Comparison of ENCODE assay signal across 29 mouse cellular contexts in genomic region chr13:48459280-48459679, GRCm38 (mm10). TPM values are rescaled to one million over a fixed set of nuclear protein-coding genes. Genes with fewer than 3 reads are reported as not detected.
"Had no signal": no experiment of that assay in that cellular context is flagged by ENCODE, and none has a peak within 500 bp of the region (broad histone marks: within the 10 kb centered on the region; RNA-seq: fewer than 3 reads in every experiment).

No protein-coding gene starts in this region.

- H3K4me1 ChIP-seq: hindbrain, embryonic 10.5 days; hindbrain, embryonic 12.5 days; limb, embryonic 13.5 days; limb, embryonic 15.5 days; liver, embryonic 12.5 days had no signal

- H3K9me3 ChIP-seq: heart, embryonic 13.5 days; heart, embryonic 15.5 days; hindbrain, embryonic 10.5 days; hindbrain, embryonic 12.5 days; limb, embryonic 13.5 days; limb, embryonic 15.5 days; liver, embryonic 12.5 days had no signal

- H3K4me2 ChIP-seq: heart, embryonic 11.5 days; heart, embryonic 13.5 days; heart, embryonic 15.5 days; hindbrain, embryonic 12.5 days; hindbrain, embryonic 14.5 days; limb, embryonic 13.5 days; limb, embryonic 15.5 days; liver, embryonic 12.5 days had no signal

- ATAC-seq: hindbrain, embryonic 16.5 days; inflammation-experienced regulatory T-cells, adult 6 months; intestine, postnatal 0 days; liver, embryonic 12.5 days had no signal

- H3K27me3 ChIP-seq: heart, embryonic 13.5 days; heart, embryonic 15.5 days; hindbrain, embryonic 12.5 days; limb, embryonic 13.5 days; limb, embryonic 15.5 days; liver, embryonic 12.5 days had no signal

- H3K4me3 ChIP-seq: gastrocnemius, adult 2 months; heart, embryonic 13.5 days; heart, embryonic 15.5 days; hindbrain, embryonic 10.5 days; hindbrain, embryonic 12.5 days; limb, embryonic 13.5 days; limb, embryonic 15.5 days; liver, embryonic 12.5 days had no signal

- H3K9ac ChIP-seq: heart, embryonic 13.5 days; heart, embryonic 15.5 days; hindbrain, embryonic 12.5 days; hindbrain, embryonic 14.5 days; limb, embryonic 13.5 days; limb, embryonic 15.5 days; liver, embryonic 12.5 days; liver, embryonic 14.5 days had no signal

- H3K36me3 ChIP-seq: heart, embryonic 13.5 days; heart, embryonic 15.5 days; hindbrain, embryonic 10.5 days; hindbrain, embryonic 12.5 days; limb, embryonic 13.5 days; limb, embryonic 15.5 days; liver, embryonic 12.5 days had no signal

- DNase-seq: gastrocnemius, adult 2 months; gastrocnemius, postnatal 10 days; gastrocnemius, postnatal 25 days; heart, postnatal 14 days; heart, postnatal 4 days; kidney, adult 18-20 months; kidney, adult 8-10 months; kidney, postnatal 10 days; kidney, postnatal 25 days; layer of hippocampus, adult 9-11 months; layer of hippocampus, postnatal 36 days; left cerebral cortex, postnatal 4 days had no signal

- H3K27ac ChIP-seq: gastrocnemius, adult 2 months; heart, embryonic 13.5 days; heart, embryonic 15.5 days; hindbrain, embryonic 10.5 days; hindbrain, embryonic 12.5 days; hindbrain, embryonic 14.5 days; limb, embryonic 13.5 days; limb, embryonic 15.5 days; liver, embryonic 12.5 days; liver, embryonic 14.5 days had no signal

RNA-seq across cellular contexts. Expression of gene A830005F24Rik, which starts 54.1 kb away (rescaled TPM):
- total RNA-seq: gastrocnemius, postnatal 10 days; gastrocnemius, postnatal 25 days; gastrocnemius, postnatal 4 days; heart, adult 8-10 months; heart, postnatal 14 days; heart, postnatal 4 days; liver, adult 2 months had no signal
- polyA plus RNA-seq: intestine, postnatal 0 days; large intestine, adult 2 months; liver, adult 2 months had no signal
